Mouse (Mus musculus) hindbrain, embryonic 15.5 days (tissue): ENCODE data around the gene Plscr3. TPM values are rescaled to one million over a fixed set of nuclear protein-coding genes. Genes with fewer than 3 reads are reported as not detected.
A peak's percentile ranks its signal among the peaks of the same experiment; 100 is the strongest.

Experiments used
- ATAC-seq: fragments of 200-750 bp; cut with Nextera tagmentation; 2 replicates; pipeline ENCODE4 v1.8.0; 2017; ENCODE audit warnings: low read depth, moderate number of reproducible peaks, moderate TSS enrichment; ENCODE audit not compliant: low FRiP score
- H3K27ac ChIP-seq: fragments of 300-500 bp; sonication (generic); replicated peaks from 2 replicates; pipeline ENCODE4 v1.5.1; 2015; ENCODE audit warnings: mild to moderate bottlenecking, inconsistent platforms
- H3K27me3 ChIP-seq: fragments of 300-500 bp; sonication (generic); 2 replicates; pipeline ENCODE4 v1.6.1; 2015; ENCODE audit warnings: control low read depth, inconsistent platforms
- H3K36me3 ChIP-seq: fragments of 300-500 bp; sonication (generic); 2 replicates; pipeline ENCODE4 v1.6.1; 2015; ENCODE audit warnings: control low read depth, inconsistent platforms
- H3K4me1 ChIP-seq: fragments of 300-500 bp; sonication (generic); replicated peaks from 2 replicates; pipeline ENCODE4 v1.6.1; 2015; ENCODE audit warnings: control low read depth, inconsistent platforms
- H3K4me2 ChIP-seq: fragments of 300-500 bp; sonication (generic); 2 replicates; pipeline ENCODE4 v1.6.1; 2015; ENCODE audit warnings: moderate library complexity, mild to moderate bottlenecking, inconsistent platforms
- H3K4me3 ChIP-seq: fragments of 300-500 bp; sonication (generic); 2 replicates; pipeline ENCODE4 v1.5.1; 2015; ENCODE audit warnings: mild to moderate bottlenecking, inconsistent platforms
- H3K9ac ChIP-seq: fragments of 300-500 bp; sonication (generic); 2 replicates; pipeline ENCODE4 v1.6.1; 2015; ENCODE audit warnings: inconsistent platforms
- H3K9me3 ChIP-seq: fragments of 300-500 bp; sonication (generic); 2 replicates; pipeline ENCODE4 v1.6.1; 2016; ENCODE audit warnings: control low read depth, inconsistent platforms
- WGBS: fragments of 180-500 bp; shearing (Covaris S2); methylation state at CpG from one replicate; pipeline ENCODE4 v1.1.7; 2015; 5-methylcytosine and 5-hydroxymethylcytosine counted together
- polyA plus RNA-seq: library from polyadenylated mRNA; unstranded; fragments of >200 nt; fragmentation: Nextera tagmentation; extraction: Ambion mirVana; gene quantifications from 2 replicates; pipeline ENCODE4 v1.2.1, GENCODE M21; 2015

Plscr3 gene
- polyA plus RNA-seq, 1 experiment from 2014 or later, result 47.5 TPM

DNA sequence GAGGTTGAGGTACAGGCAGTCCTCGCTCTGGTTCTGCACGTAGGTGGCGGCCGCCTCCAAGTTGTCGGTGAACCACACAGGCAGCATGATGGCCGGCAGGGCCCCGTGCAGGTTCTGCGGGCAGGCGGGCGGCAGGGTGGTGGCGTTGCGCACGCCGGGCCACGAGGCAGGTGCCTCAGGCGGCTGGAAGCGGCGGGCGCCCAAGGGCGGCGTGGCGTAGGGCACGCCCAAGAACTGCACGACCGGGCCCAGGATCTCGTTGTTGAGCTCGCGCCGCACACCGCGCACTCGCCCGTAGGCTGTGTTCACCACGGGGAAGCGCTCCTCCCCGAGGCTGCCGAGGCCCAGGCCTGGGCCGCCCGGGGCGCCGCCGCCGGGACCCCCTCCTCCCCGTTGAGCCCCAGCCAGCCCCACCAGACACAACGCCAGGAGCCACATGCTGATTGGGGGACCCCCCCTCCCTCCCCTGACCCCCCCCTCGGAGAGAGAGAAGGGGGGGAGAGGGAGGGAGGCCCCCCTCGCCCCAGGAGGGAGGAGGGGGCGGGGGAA is 12.1 kb upstream of the Plscr3 start:
- 6% methylated on average over 39 of the region's 48 CpGs for WGBS
- H3K27me3 ChIP-seq, result no peaks in the 10 kb centered on the region
- no peak for ATAC-seq
- H3K27ac ChIP-seq, result peak overlapping the region; percentile 6; the same call in 1 of the 2 replicates
- H3K9ac ChIP-seq, result peak overlapping the region; percentile 97
- H3K9me3 ChIP-seq, result no peaks in the 10 kb centered on the region
- peaks cover 40% of the 10 kb centered on the region for H3K4me1 ChIP-seq
- peaks cover 20% of the 10 kb centered on the region for H3K36me3 ChIP-seq
- peak overlapping the region; percentile 91 for H3K4me3 ChIP-seq
- peak overlapping the region; percentile 96 for H3K4me2 ChIP-seq

DNA sequence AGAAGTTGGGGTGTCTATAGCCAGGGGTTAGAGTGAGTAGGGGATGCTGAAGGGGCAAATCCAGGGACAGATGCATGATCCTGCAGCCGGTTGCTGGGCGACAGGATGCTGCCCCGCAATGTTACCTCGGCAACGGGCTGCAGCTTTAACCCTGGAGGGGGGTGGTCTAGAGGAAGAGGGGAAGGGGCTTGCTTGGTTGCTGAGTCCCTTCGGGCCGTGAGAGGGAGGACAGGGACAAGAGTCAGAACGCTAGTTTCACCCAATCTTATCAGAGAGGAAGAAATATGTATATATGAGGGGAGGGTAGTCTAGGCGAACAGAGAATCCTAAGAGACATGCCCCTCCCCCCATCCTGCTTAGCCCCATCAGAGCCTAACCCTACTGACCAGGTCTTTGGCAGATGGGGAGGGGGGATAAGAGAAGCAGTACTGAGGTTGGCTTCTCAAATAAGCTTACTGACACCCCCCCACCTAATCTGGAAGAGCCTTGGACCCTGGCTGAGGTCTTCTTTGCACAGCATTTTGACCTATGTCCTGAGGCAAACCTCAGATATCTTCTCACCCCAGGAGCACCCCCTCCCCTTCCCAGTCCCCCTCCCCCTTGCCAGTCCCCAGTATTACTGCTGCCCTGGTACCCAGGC is 10.7 kb upstream of the Plscr3 start:
- H3K9ac ChIP-seq, result peak overlapping the region; percentile 97
- H3K36me3 ChIP-seq, result peaks cover 15% of the 10 kb centered on the region
- peak overlapping the region; percentile 96 for H3K4me2 ChIP-seq
- H3K4me3 ChIP-seq, result peak overlapping the region; percentile 91
- H3K27ac ChIP-seq, result peak overlapping the region; percentile 97
- no peak for ATAC-seq
- no peaks in the 10 kb centered on the region for H3K9me3 ChIP-seq
- 3% methylated on average over 9 of the region's 9 CpGs for WGBS
- H3K4me1 ChIP-seq, result peaks cover 41% of the 10 kb centered on the region
- no peaks in the 10 kb centered on the region for H3K27me3 ChIP-seq

DNA sequence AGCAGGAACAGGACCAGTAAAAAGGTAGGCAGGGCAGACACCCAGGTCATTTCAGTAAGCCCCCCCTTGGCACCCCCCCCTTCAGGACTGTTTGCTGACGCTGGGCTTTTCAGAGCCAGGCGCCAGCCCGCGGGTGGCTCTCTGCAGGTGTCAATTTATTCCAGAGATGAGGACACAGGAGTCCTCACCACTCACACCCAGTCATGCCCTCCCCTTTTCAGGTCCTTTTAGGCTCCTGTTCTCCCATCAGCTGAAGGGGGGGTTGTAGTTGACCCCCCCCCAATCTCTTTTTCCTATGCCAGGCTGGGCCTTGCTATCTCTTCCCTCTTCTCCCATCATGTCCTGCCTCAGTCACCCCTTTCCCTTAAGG is 10.2 kb upstream of the Plscr3 start:
- Histone ChIP-seq H3K27ac (peak overlapping the region; percentile 97), H3K36me3 (peaks cover 15% of the 10 kb centered on the region), H3K27me3 (no peaks in the 10 kb centered on the region), H3K9ac (peak overlapping the region; percentile 97), H3K9me3 (no peaks in the 10 kb centered on the region), H3K4me3 (peak overlapping the region; percentile 91), H3K4me2 (peak overlapping the region; percentile 96), H3K4me1 (peaks cover 41% of the 10 kb centered on the region)
- ATAC-seq, result no peak
- 2% methylated on average over 4 of the region's 4 CpGs for WGBS

DNA sequence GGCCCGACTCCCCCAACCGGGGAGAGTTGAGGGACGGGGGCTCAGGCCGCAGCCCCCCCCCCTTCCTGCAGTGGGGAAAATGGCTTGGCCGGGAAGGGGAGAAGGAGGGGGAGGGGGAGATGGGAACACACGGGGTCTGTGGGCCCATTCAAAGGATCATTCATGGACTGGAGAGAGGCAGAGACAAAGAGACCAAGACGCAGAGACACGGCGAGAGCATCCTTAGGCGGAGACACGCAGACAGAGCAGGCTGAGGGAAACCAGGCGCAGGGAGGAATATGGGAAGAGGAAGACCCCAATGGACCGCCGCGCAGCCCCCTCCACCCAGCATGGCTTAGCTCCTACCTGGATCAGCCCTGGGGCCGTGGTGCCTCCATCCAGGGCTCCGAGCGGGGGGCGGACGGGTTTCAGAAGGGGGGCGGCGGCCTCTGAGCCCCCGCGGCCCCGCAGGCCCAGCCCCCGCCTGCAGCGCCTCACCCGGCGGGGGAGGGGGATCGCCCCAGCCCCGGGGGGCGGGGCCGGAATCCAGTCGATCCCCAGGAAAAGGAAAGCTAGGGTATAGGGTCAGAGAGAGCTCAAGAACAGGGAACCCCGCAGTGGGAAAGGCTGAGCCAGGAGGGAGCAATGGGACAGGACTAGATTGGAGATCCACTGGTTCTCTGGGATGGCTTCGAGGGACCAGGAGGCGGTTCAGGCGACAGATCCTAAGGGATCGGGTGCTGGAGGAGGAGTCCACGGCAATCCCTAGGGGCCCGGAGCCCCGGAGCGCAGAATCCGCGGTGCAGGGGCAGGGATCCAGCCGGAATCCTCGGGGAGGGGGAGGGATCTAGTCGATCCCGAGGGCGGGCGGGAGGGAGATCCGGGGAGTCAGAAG is 9.2 kb upstream of the Plscr3 start:
- Histone ChIP-seq H3K4me2 (peak overlapping the region; percentile 96), H3K9ac (peak overlapping the region; percentile 97), H3K4me3 (peak overlapping the region; percentile 91), H3K9me3 (no peaks in the 10 kb centered on the region), H3K4me1 (peaks cover 41% of the 10 kb centered on the region), H3K27ac (peak overlapping the region; percentile 97), H3K36me3 (peaks cover 14% of the 10 kb centered on the region), H3K27me3 (no peaks in the 10 kb centered on the region)
- ATAC-seq, result peak; percentile 9; the same call in 1 of the 2 replicates
- WGBS, result under 1% methylated on average over 47 of the region's 52 CpGs

DNA sequence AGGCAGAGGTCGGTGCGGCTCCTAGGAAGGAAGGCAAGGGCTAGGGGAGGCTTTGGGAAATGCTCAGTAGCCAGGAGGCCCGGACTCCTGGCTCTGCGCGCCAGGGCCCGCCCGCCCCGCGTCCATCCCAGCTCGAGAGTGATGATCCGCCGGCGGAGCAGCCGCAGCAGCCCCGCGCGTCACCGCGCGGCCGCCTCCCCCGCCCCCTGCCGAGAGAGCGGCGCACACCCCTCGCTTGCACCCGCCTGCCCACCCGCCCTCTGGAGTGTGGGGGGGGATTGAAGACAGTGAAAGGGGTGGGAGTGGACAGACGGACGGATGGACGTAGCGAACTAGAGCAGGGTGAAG is 8.6 kb upstream of the Plscr3 start, which contains the start of gene Nlgn2:
Gene Nlgn2 (minus strand): TSS at position 181 of the 348 bp plus-strand sequence.
- no peak; the same call in 1 of the 2 replicates for ATAC-seq
- under 1% methylated on average over 31 of the region's 32 CpGs for WGBS
- peaks cover 41% of the 10 kb centered on the region for H3K4me1 ChIP-seq
- no peaks in the 10 kb centered on the region for H3K27me3 ChIP-seq
- H3K4me3 ChIP-seq, result peak within 1 kb of the TSS; percentile 91
- H3K4me2 ChIP-seq, result peak within 1 kb of the TSS; percentile 96
- H3K27ac ChIP-seq, result peak within 1 kb of the TSS; percentile 97
- H3K9me3 ChIP-seq, result no peaks in the 10 kb centered on the region
- H3K36me3 ChIP-seq, result peaks cover 8% of the 10 kb centered on the region
- H3K9ac ChIP-seq, result peak within 1 kb of the TSS; percentile 97

DNA sequence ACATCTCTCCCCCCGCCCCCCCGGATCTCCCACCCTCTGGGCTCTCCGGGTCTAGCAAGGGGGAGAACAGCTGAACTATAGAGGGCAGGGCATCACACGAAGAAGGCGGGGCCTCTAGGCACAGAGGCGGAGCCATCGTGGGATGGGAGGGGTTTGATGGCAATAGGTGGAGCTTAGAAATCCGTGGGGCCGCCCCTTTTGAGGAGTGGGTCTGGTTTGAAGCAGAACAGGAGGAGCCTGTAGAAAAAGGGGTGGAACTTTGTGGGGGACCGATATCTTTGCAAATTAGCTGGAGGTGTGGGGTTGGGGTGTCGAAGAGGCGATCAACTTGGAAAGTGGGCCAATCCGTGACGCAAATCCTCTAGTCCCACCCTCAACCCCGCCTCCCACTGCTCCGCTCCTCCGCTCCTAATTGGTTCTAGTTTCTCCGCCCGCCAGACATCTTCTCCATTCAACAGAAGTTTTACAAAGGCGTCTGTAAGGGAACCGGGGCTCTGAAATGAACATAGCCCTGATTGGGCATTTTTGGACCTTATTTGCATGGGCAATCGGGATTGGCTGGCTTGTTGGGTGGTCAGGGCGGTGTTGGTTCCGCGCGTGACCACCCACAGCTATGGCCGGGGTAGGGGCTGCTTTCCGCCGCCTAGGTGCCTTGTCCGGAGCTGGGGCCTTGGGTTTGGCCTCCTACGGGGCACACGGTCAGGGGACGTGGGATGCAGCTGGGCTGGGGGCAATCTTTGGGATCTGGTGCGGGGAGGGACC is 8.0 kb upstream of the Plscr3 start, which contains the start of gene Tmem256:
Gene Tmem256 (plus strand): TSS at position 563 of the 762 bp plus-strand sequence.
- peak; percentile 92 for ATAC-seq
- H3K4me3 ChIP-seq, result peak within 1 kb of the TSS; percentile 91
- peak within 1 kb of the TSS; percentile 97 for H3K9ac ChIP-seq
- peaks cover 2% of the 10 kb centered on the region; the same call in 1 of the 2 replicates for H3K36me3 ChIP-seq
- H3K4me1 ChIP-seq, result peaks cover 41% of the 10 kb centered on the region
- no peaks in the 10 kb centered on the region for H3K9me3 ChIP-seq
- H3K27ac ChIP-seq, result peak within 1 kb of the TSS; percentile 97
- peak within 1 kb of the TSS; percentile 96 for H3K4me2 ChIP-seq
- no peaks in the 10 kb centered on the region for H3K27me3 ChIP-seq
- WGBS, result under 1% methylated on average over 34 of the region's 34 CpGs

DNA sequence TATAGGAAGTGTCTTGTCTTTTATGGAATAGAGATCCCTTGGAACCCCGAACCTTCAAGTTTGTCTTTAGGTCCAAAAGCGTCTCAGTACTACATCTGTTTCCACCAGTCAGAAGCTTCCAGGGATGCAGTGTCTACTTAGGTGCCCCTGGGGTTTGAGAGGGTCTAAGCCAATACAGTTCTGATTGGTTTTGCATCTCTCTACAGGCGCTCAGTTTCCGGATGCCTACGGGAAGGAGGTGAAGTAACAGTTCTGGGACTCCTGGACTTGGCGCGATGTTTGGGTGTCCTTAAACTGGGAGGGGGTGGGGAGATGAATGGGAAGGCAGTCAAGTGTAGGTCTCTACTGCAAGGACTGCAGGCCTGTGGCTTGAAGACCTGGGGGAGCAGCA is 7.5 kb upstream of the Plscr3 start:
- Histone ChIP-seq H3K4me1 (peaks cover 37% of the 10 kb centered on the region), H3K4me3 (peak overlapping the region; percentile 91), H3K9me3 (no peaks in the 10 kb centered on the region), H3K27me3 (no peaks in the 10 kb centered on the region), H3K27ac (peak overlapping the region; percentile 97), H3K4me2 (peak overlapping the region; percentile 96), H3K36me3 (no peaks in the 10 kb centered on the region), H3K9ac (peak overlapping the region; percentile 78)
- ATAC-seq, result 0 out of 2 replicates have a peak, but pooled peaks have one; percentile 1
- WGBS, result under 1% methylated on average over 7 of the region's 7 CpGs

DNA sequence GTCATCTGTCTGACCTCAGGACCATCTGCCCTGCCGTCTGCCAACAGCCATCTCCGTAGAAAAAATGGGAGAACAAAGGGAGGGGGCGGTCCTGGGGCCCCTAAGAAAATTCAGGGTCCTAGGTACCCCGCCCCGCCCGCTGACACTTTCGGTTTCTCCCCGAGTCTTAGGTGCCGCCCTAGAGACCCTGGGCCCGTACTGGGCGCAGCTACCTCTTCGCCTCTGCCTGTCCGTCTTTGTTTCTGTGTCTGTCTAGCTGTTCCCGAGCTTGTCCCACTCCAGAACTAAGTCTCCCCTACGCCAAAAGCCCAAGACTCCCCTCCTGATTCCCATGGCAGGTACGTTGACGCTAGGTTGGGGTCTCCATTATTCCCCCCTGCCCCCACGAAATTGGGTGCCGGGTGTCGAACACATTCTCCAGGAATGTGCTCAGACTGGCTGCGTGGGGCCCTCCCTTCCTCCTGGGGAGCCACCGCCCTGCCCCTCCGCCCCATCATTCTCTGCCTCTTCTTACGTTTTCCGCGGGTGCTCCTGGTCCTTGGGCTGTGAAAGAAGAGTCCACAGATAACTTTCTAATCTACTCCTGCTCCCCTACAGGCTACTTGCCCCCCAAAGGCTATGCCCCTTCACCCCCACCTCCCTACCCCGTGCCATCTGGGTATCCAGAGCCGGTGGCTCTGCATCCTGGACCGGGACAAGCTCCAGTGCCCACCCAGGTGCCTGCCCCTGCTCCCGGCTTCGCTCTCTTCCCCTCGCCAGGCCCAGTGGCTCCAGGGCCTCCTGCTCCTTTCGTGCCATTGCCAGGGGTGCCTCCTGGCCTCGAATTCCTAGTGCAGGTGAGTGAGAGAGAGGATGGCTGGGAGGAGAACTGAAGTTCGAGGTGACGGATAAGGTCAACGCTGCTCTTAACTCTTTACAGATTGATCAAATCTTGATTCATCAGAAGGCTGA is 837 bp downstream of the Plscr3 start:
- H3K4me2 ChIP-seq, result peak overlapping the region; percentile 75
- H3K9ac ChIP-seq, result peak overlapping the region; percentile 81
- peaks cover 26% of the 10 kb centered on the region for H3K4me1 ChIP-seq
- ATAC-seq, result peak; percentile 61
- 10% methylated on average over 37 of the region's 37 CpGs for WGBS
- peak overlapping the region; percentile 96 for H3K27ac ChIP-seq
- H3K36me3 ChIP-seq, result peaks cover 20% of the 10 kb centered on the region; the same call in 1 of the 2 replicates
- H3K4me3 ChIP-seq, result peak overlapping the region; percentile 69
- H3K27me3 ChIP-seq, result no peaks in the 10 kb centered on the region
- H3K9me3 ChIP-seq, result no peaks in the 10 kb centered on the region

DNA sequence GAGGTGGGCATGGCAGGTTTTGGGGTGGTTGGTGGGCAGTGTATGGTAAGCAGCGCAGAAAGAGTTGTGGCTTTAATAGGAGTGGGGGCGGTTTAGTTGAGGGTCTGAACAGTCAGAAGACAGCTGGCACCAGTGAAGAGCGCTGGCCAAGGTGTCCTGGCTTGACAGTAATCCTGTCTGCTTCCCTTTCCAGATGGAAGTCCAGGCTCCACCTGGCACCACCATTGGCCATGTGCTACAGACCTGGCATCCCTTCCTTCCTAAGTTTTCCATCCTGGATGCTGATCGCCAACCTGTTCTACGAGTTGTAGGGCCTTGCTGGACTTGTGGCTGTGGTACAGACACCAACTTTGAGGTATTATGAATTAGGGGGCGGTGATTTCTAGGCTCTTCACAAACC is 1.8 kb downstream of the Plscr3 start:
- H3K27me3 ChIP-seq, result no peaks in the 10 kb centered on the region
- ATAC-seq, result no peak
- peaks cover 20% of the 10 kb centered on the region; the same call in 1 of the 2 replicates for H3K36me3 ChIP-seq
- H3K4me1 ChIP-seq, result peaks cover 26% of the 10 kb centered on the region
- peak overlapping the region; percentile 69 for H3K4me3 ChIP-seq
- 96% methylated on average over 6 of the region's 6 CpGs for WGBS
- H3K9ac ChIP-seq, result no peak overlapping the region
- H3K9me3 ChIP-seq, result no peaks in the 10 kb centered on the region
- H3K27ac ChIP-seq, result no peak overlapping the region
- H3K4me2 ChIP-seq, result peak overlapping the region; percentile 75

DNA sequence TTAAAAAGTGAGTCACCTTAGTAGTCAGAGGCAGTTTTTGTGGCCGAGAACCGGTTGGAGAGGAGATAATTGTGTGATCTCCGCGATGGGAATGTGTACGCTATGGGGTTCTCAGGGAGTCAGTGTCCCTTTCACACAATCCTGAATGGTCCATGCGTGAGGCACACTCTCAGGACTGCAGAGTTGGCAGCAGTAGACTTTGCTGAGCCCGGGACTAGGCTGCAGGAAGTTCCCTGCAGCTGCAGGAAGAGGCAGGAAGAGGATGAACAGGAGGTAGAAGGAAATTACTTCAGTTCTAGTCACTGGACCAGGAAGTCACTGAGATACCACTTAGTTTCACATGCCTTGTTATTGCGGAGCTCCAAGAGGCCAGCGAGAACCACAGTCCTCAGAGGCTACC is 3.0 kb downstream of the Plscr3 start:
- no peaks in the 10 kb centered on the region for H3K9me3 ChIP-seq
- no peak overlapping the region for H3K4me2 ChIP-seq
- no peak overlapping the region for H3K27ac ChIP-seq
- 92% methylated on average over 9 of the region's 9 CpGs for WGBS
- H3K27me3 ChIP-seq, result no peaks in the 10 kb centered on the region
- no peak for ATAC-seq
- peaks cover 20% of the 10 kb centered on the region; the same call in 1 of the 2 replicates for H3K36me3 ChIP-seq
- H3K9ac ChIP-seq, result no peak overlapping the region
- H3K4me3 ChIP-seq, result no peak overlapping the region
- peaks cover 26% of the 10 kb centered on the region for H3K4me1 ChIP-seq
